Mouse (Mus musculus): Measurements from ENCODE around the gene Chsy1. TPM values are rescaled to one million over a fixed set of nuclear protein-coding genes. Genes with fewer than 3 reads are reported as not detected.

Gene Chsy1
- polyA plus RNA-seq, 1 experiment from 2014 or later = 13.4 TPM

Other genes with a start within 250 kb of the Chsy1 start
- gene Pcsk6, start 247.8 kb upstream of the Chsy1 start, polyA plus RNA-seq (2016; fragmentation: Nextera tagmentation; extraction: Ambion mirVana) = 1.0 and 1.1 TPM in 2 replicates
- not detected in 2 replicates for gene Gm45213, start 65.9 kb upstream of the Chsy1 start, polyA plus RNA-seq (2016; fragmentation: Nextera tagmentation; extraction: Ambion mirVana)
- 273 and 281 TPM in 2 replicates for gene Snrpa1, start 50.5 kb upstream of the Chsy1 start, polyA plus RNA-seq (2016; fragmentation: Nextera tagmentation; extraction: Ambion mirVana)
- 83.2 and 85.8 TPM in 2 replicates for gene Selenos, start 29.9 kb upstream of the Chsy1 start, polyA plus RNA-seq (2016; fragmentation: Nextera tagmentation; extraction: Ambion mirVana)